Mouse (Mus musculus): Measurements from ENCODE around the gene Tbce. TPM values are rescaled to one million over a fixed set of nuclear protein-coding genes. Genes with fewer than 3 reads are reported as not detected.

The Tbce gene
- total and polyA plus RNA-seq, 3 experiments: 27.2 to 82.1 (median 54.4) TPM

DNA sequence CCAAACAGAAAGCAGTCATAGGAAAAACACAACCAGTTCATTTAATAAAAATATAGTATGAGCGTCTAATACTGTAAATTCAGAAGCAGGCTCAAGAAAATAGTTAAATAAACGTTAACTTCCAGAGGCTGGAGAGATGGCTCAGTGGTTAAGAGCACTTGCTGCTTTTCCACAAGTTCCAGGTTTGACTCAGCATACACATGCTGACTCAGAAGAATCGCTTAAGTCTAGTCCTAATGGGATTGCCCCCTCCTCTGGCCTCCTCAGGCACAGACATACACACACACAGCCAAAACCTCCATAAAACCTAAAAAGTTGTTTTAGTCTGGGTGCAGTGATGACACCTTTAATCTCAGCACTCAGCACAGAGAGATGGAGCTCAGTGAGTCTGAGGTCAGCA, 17.4 kb upstream of the Tbce start:
- Histone ChIP-seq H3K4me3 (replicated peaks in 1 of 3; ENCODE audit: low read depth in 2 of 3, low read length in 2 of 3, poor library complexity in 1 of 3) (no peak overlapping the region), H3K36me3 (replicated peaks in 1 of 2; ENCODE audit: control insufficient read depth in 1 of 2, insufficient read depth in 1 of 2, low read length in 1 of 2) (peaks cover 14 to 60% of the 10 kb centered on the region in 2 experiments), H3K4me2 (ENCODE audit: insufficient read depth, low read depth, poor library complexity, severe bottlenecking) (no peak overlapping the region), H3K9ac (ENCODE audit: insufficient read depth, low read depth) (no peak overlapping the region), H3K9me3 (replicated peaks; ENCODE audit: low read length) (no peaks in the 10 kb centered on the region), H3K4me1 (ENCODE audit: control insufficient read depth in 1 of 2, insufficient read depth in 2 of 2) (peaks cover 8 to 22% of the 10 kb centered on the region in 2 experiments; a peak in 3 of 4 replicates), H3K27me3 (replicated peaks) (no peaks in the 10 kb centered on the region), H3K79me2 (replicated peaks; ENCODE audit: control insufficient read depth, extremely low read depth, insufficient read depth, poor library complexity, severe bottlenecking) (peaks cover 24% of the 10 kb centered on the region), H3K27ac (ENCODE audit: insufficient read depth, low read depth) (no peak overlapping the region)
- dilution Hi-C loops (cut with MboI; ENCODE audit: extremely low pct_ligation_motif_present, extremely low pct_unique_long_range_greater_than_20kb, low sequenced_read_pairs): no loop called here
- peak; percentile 40 for DNase-seq (ENCODE audit: extremely low read depth)
- TF ChIP-seq ELF1 (IDR thresholded peaks at IDR 0.05; ENCODE audit: low read depth, low read length) (no peak), CTCF (conservative IDR thresholded peaks at IDR 0.05 in 1 of 2, IDR thresholded peaks at IDR 0.05 in 1 of 2; ENCODE audit: low read depth in 2 of 2, low read length in 2 of 2) (peak in 1 of 2 experiments; percentile 13; a peak in 1 of 4 replicates), JUND (conservative IDR thresholded peaks at IDR 0.05; ENCODE audit: low read depth, low read length) (peak; percentile 43; the same call in 1 of the 2 replicates), MAFK (IDR thresholded peaks at IDR 0.05; ENCODE audit: insufficient replicate concordance, low read length) (peak; percentile 89), IRF4 (IDR thresholded peaks at IDR 0.05; ENCODE audit: low read depth, low read length) (peak; percentile 84), NRF1 (IDR thresholded peaks at IDR 0.05; ENCODE audit: low read depth, low read length) (no peak), RAD21 (IDR thresholded peaks at IDR 0.05; ENCODE audit: low read depth, low read length) (peak; percentile 8)
- in situ Hi-C loops (cut with MboI; ENCODE audit: low pct_ligation_motif_present, low pct_unique_long_range_greater_than_20kb, low sequenced_read_pairs): no loop called here

DNA sequence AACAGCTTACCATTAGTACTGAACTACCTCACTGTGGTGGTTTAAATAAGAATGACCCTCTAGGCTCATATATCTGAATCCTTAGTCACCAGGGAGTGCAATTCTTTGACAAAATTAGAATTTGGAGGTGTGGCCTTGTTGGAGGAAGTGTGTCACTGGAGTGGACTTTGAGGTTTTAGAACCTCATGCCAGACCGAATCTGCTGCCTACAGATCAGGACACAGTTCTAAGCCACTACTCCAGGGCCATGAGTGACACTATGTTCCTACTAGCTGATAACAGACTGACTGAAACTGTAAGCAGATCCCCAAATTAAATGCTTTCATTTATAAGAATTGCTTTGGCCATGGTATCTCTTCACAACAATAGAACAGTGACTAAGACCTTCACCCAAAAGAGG, 10.4 kb upstream of the Tbce start:
- dilution Hi-C loops (cut with MboI; ENCODE audit: extremely low pct_ligation_motif_present, extremely low pct_unique_long_range_greater_than_20kb, low sequenced_read_pairs) (no loop called here), in situ Hi-C loops (cut with MboI; ENCODE audit: low pct_ligation_motif_present, low pct_unique_long_range_greater_than_20kb, low sequenced_read_pairs) (no loop called here)
- peaks cover 28 to 60% of the 10 kb centered on the region in 2 experiments for H3K36me3 ChIP-seq (replicated peaks in 1 of 2; ENCODE audit: control insufficient read depth in 1 of 2, insufficient read depth in 1 of 2, low read length in 1 of 2)
- H3K4me1 ChIP-seq (ENCODE audit: control insufficient read depth in 1 of 2, insufficient read depth in 2 of 2): peaks cover 0 to 6% of the 10 kb centered on the region in 2 experiments; a peak in 1 of 4 replicates
- no peaks in the 10 kb centered on the region for H3K79me2 ChIP-seq (replicated peaks; ENCODE audit: control insufficient read depth, extremely low read depth, insufficient read depth, poor library complexity, severe bottlenecking)
- H3K27ac ChIP-seq (ENCODE audit: insufficient read depth, low read depth): no peak overlapping the region
- no peaks in the 10 kb centered on the region for H3K9me3 ChIP-seq (replicated peaks; ENCODE audit: low read length)
- no peak for TF ChIP-seq JUND (conservative IDR thresholded peaks at IDR 0.05; ENCODE audit: low read depth, low read length)
- no peak for TF ChIP-seq MAFK (IDR thresholded peaks at IDR 0.05; ENCODE audit: insufficient replicate concordance, low read length)
- no peak for TF ChIP-seq ZKSCAN1 (IDR thresholded peaks at IDR 0.05; ENCODE audit: borderline replicate concordance, low read depth, low read length)
- no peak for TF ChIP-seq GABPA (IDR thresholded peaks at IDR 0.05; ENCODE audit: insufficient replicate concordance, low read depth, low read length)
- TF ChIP-seq CHD1 (IDR thresholded peaks at IDR 0.05; ENCODE audit: low read depth, low read length): no peak
- no peak for TF ChIP-seq ZNF384 (IDR thresholded peaks at IDR 0.05; ENCODE audit: low read depth, low read length)
- TF ChIP-seq POLR2AphosphoS2 (IDR thresholded peaks at IDR 0.05; ENCODE audit: low read depth, low read length): no peak
- TF ChIP-seq MEF2A (IDR thresholded peaks at IDR 0.05; ENCODE audit: borderline replicate concordance, low read depth, low read length): no peak
- no peak for TF ChIP-seq RAD21 (IDR thresholded peaks at IDR 0.05; ENCODE audit: low read depth, low read length)
- TF ChIP-seq UBTF (IDR thresholded peaks at IDR 0.05; ENCODE audit: low read depth, low read length): no peak
- TF ChIP-seq NELFE (IDR thresholded peaks at IDR 0.05; ENCODE audit: low read depth, low read length): no peak
- no peak for TF ChIP-seq MXI1 (IDR thresholded peaks at IDR 0.05; ENCODE audit: low read depth, low read length)
- no peak for TF ChIP-seq EP300 (IDR thresholded peaks at IDR 0.05; ENCODE audit: low read length)
- TF ChIP-seq PAX5 (IDR thresholded peaks at IDR 0.05; ENCODE audit: low read length): no peak
- no peak for TF ChIP-seq ZMIZ1 (IDR thresholded peaks at IDR 0.05; ENCODE audit: low read depth, low read length)
- no peak for TF ChIP-seq USF1 (IDR thresholded peaks at IDR 0.05; ENCODE audit: low read depth, low read length)
- no peak for TF ChIP-seq JUN (IDR thresholded peaks at IDR 0.05; ENCODE audit: insufficient read depth, low read depth, low read length)
- no peak overlapping the region for H3K4me2 ChIP-seq (ENCODE audit: insufficient read depth, low read depth, poor library complexity, severe bottlenecking)
- DNase-seq (ENCODE audit: extremely low read depth): no peak
- H3K27me3 ChIP-seq (replicated peaks): no peaks in the 10 kb centered on the region
- no peak overlapping the region for H3K9ac ChIP-seq (ENCODE audit: insufficient read depth, low read depth)
- H3K4me3 ChIP-seq (replicated peaks in 1 of 3; ENCODE audit: low read depth in 2 of 3, low read length in 2 of 3, poor library complexity in 1 of 3): no peak overlapping the region
